Mouse (Mus musculus) frontal cortex, postnatal 10 days (tissue): ENCODE data around the gene Ccl19.
"Not testable (repeated sequence)": the region's sequence is repeated elsewhere in the genome, so short reads cannot be mapped to it uniquely, and the experiment has no call there.

Experiments
- DNase-seq, 2 experiments: peaks; one replicate each; pipeline ENCODE4 v3.0.0; 2022; ENCODE audit warnings: low spot score in 2 of 2, mixed read lengths in 1 of 2

Gene Ccl19

GRCm38 (mm10) chr4:42756477-42756876, at the start of gene Ccl19:
Gene Ccl19, minus strand, starts transcription at chr4:42756577.
- DNase-seq, result not testable (repeated sequence)

DNA sequence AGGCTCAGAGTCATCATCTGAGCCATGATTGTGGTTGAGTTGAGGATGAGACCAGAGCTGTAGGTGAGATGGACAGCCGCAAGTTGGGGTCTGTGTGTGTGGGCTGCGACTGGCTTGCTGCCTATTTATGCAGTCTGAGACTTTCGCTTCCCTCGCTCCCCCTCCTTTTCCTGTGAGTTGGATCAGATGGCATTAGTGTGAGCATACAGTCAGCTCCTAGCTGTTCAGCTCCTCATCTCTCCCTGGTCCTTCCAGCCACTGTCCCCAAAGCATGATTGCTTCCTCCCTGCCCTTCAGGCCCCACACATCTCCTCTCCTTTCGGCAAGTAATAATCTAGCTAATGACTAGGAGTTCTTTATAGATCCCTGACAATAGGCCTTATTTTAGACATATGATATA, 17.5 kb upstream of the Ccl19 start, which contains the start of gene Ccl21a:
Ccl21a (minus strand) TSS at position 101 of the 400 bp plus-strand sequence.
- DNase-seq, result not testable (repeated sequence)

DNA sequence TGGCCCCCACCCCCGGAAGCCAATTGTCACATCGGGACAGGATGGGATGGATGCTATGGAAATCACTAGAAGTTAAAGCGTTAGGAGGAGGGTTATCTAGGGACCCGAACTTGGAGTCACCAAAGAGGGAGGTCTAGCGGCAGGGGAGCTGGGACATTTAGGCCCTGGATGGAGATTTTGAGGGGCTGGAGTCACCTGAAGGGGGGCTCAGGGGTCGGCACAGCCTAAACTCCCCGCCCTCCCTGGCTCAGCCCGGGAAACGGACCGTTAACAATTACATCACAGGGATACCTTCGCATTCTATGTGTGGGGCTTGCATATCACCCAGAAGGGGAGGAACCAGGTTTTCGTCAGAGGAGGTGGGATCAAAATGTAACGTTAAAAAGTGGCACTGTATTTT, 21.1 kb downstream of the Ccl19 start, which contains the start of gene 4930578G10Rik:
4930578G10Rik (plus strand) TSS at position 301 of the 400 bp plus-strand sequence.
- DNase-seq, result not testable (repeated sequence)
